Mouse (Mus musculus) heart, postnatal 10 days (tissue): Measurements from ENCODE around the gene Plpp3. TPM values are rescaled to one million over a fixed set of nuclear protein-coding genes. Genes with fewer than 3 reads are reported as not detected.
"Not testable (repeated sequence)": the region's sequence is repeated elsewhere in the genome, so short reads cannot be mapped to it uniquely, and the experiment has no call there.

Experiments
- DNase-seq, 2 experiments: peaks; one replicate each; pipeline ENCODE4 v3.0.0; 2021
- intact Hi-C: fragments of 180-260 bp; cut with DNase I; formaldehyde crosslinking; loops from one replicate; pipeline ENCODE4 v1.15.1; 2025
- total RNA-seq, 2 experiments: library from RNA; stranded (reverse); gene quantifications; 2 replicates each; pipeline ENCODE4 v1.2.3; 2021

Gene Plpp3
- total RNA-seq, 2 experiments from 2014 or later, result 73.2 to 73.9 TPM

- DNase-seq, result peak in 1 of 2 experiments; percentile 43
Observed at GRCm38 (mm10) chr4:105253453-105254341, 96.5 kb downstream of the Plpp3 start.

GRCm38 (mm10) chr4:105254365-105254764 lies 97.2 kb downstream of the Plpp3 start:
- DNase-seq, result no peak
- intact Hi-C loops, result no loop called here

More at GRCm38 (mm10) chr4:105253453-105254341, 96.5 kb downstream of the Plpp3 start:
- intact Hi-C loops, result no loop called here

GRCm38 (mm10) chr4:105255185-105255584 lies 98.0 kb downstream of the Plpp3 start:
- DNase-seq, result no peak
- intact Hi-C loops, result no loop called here

- no peak for DNase-seq
- intact Hi-C loops, result no loop called here
Observed at GRCm38 (mm10) chr4:105257667-105258560, 100.8 kb downstream of the Plpp3 start.

GRCm38 (mm10) chr4:105260385-105260784 lies 103.2 kb downstream of the Plpp3 start:
- intact Hi-C loops, result no loop called here
- no peak for DNase-seq

- DNase-seq, result no peak
- intact Hi-C loops, result no loop called here
Observed at GRCm38 (mm10) chr4:105260893-105261769, 104.0 kb downstream of the Plpp3 start.

- intact Hi-C loops, result no loop called here
- no peak for DNase-seq
Observed at GRCm38 (mm10) chr4:105262358-105262757, 105.2 kb downstream of the Plpp3 start.

- intact Hi-C loops, result no loop called here
- DNase-seq, result no peak
Observed at GRCm38 (mm10) chr4:105263600-105263999, 106.5 kb downstream of the Plpp3 start.

- intact Hi-C loops, result no loop called here
Observed at GRCm38 (mm10) chr4:105265041-105265440, 107.9 kb downstream of the Plpp3 start.

GRCm38 (mm10) chr4:105265678-105266077 lies 108.5 kb downstream of the Plpp3 start:
- intact Hi-C loops, result no loop called here
- peak; percentile 40 to 59 for DNase-seq

More at GRCm38 (mm10) chr4:105265041-105265440, 107.9 kb downstream of the Plpp3 start:
- DNase-seq, result no peak

GRCm38 (mm10) chr4:105268202-105268730 lies 111.1 kb downstream of the Plpp3 start:
- no peak for DNase-seq
- intact Hi-C loops, result no loop called here

GRCm38 (mm10) chr4:105269398-105269797 lies 112.3 kb downstream of the Plpp3 start:
- intact Hi-C loops, DNase-seq: not testable (repeated sequence)

- DNase-seq, result peak; percentile 73 to 77
- intact Hi-C loops, result no loop called here
Observed at GRCm38 (mm10) chr4:105271166-105271565, 114.0 kb downstream of the Plpp3 start.

GRCm38 (mm10) chr4:105273034-105273433 lies 115.9 kb downstream of the Plpp3 start:
- intact Hi-C loops, result no loop called here

GRCm38 (mm10) chr4:105273486-105273885 lies 116.3 kb downstream of the Plpp3 start:
- intact Hi-C loops, result no loop called here
- DNase-seq, result no peak

More at GRCm38 (mm10) chr4:105273034-105273433, 115.9 kb downstream of the Plpp3 start:
- DNase-seq, result no peak

- no peak for DNase-seq
Observed at GRCm38 (mm10) chr4:105275616-105276015, 118.5 kb downstream of the Plpp3 start.

GRCm38 (mm10) chr4:105276062-105276795 lies 119.1 kb downstream of the Plpp3 start:
- DNase-seq, result no peak
- intact Hi-C loops, result loop anchor here (5.0 kb wide), 1 partner anchor 86 kb away; no protein-coding TSS in a partner anchor

More at GRCm38 (mm10) chr4:105275616-105276015, 118.5 kb downstream of the Plpp3 start:
- intact Hi-C loops, result loop anchor here (5.0 kb wide), 1 partner anchor 87 kb away; no protein-coding TSS in a partner anchor

GRCm38 (mm10) chr4:105278161-105278560 lies 121.0 kb downstream of the Plpp3 start:
- DNase-seq, result no peak
- intact Hi-C loops, result loop anchor here (5.0 kb wide), 1 partner anchor 84 kb away; no protein-coding TSS in a partner anchor
